Mouse (Mus musculus) neural tube, embryonic 13.5 days (tissue): ENCODE data around the gene Arhgef3. TPM values are rescaled to one million over a fixed set of nuclear protein-coding genes. Genes with fewer than 3 reads are reported as not detected.

Source experiments
- ATAC-seq: fragments of 200-750 bp; cut with Nextera tagmentation; 2 replicates; pipeline ENCODE4 v1.8.0; 2017; ENCODE audit warnings: low read depth, mild to moderate bottlenecking, moderate TSS enrichment, moderate library complexity
- H3K27ac ChIP-seq: fragments of 300-500 bp; sonication (generic); replicated peaks from 2 replicates; pipeline ENCODE4 v1.5.1; 2015; ENCODE audit warnings: moderate library complexity, mild to moderate bottlenecking, inconsistent platforms
- H3K27me3 ChIP-seq: fragments of 300-500 bp; sonication (generic); 2 replicates; pipeline ENCODE4 v1.6.1; 2015; ENCODE audit warnings: mild to moderate bottlenecking, inconsistent platforms
- H3K36me3 ChIP-seq: fragments of 300-500 bp; sonication (generic); 2 replicates; pipeline ENCODE4 v1.6.1; 2015; ENCODE audit warnings: mild to moderate bottlenecking, inconsistent platforms
- H3K4me1 ChIP-seq: fragments of 300-500 bp; sonication (generic); replicated peaks from 2 replicates; pipeline ENCODE4 v1.6.1; 2015; ENCODE audit warnings: inconsistent platforms
- H3K4me2 ChIP-seq: fragments of 300-500 bp; sonication (generic); 2 replicates; pipeline ENCODE4 v1.6.1; 2015; ENCODE audit warnings: inconsistent platforms, mild to moderate bottlenecking, moderate library complexity
- H3K4me3 ChIP-seq: fragments of 300-500 bp; sonication (generic); 2 replicates; pipeline ENCODE4 v1.5.1; 2015; ENCODE audit warnings: mild to moderate bottlenecking, inconsistent platforms
- H3K9ac ChIP-seq: fragments of 300-500 bp; sonication (generic); 2 replicates; pipeline ENCODE4 v1.6.1; 2015; ENCODE audit warnings: moderate library complexity, mild to moderate bottlenecking, inconsistent platforms
- H3K9me3 ChIP-seq: fragments of 300-500 bp; sonication (generic); 2 replicates; pipeline ENCODE4 v1.6.1; 2016; ENCODE audit warnings: inconsistent platforms
- WGBS: fragments of 180-500 bp; shearing (Covaris S2); methylation state at CpG from one replicate; pipeline ENCODE4 v1.1.7; 2015; 5-methylcytosine and 5-hydroxymethylcytosine counted together
- polyA plus RNA-seq: library from polyadenylated mRNA; unstranded; fragments of >200 nt; fragmentation: Nextera tagmentation; extraction: Ambion mirVana; gene quantifications from 2 replicates; pipeline ENCODE4 v1.2.1, GENCODE M21; 2015

Gene Arhgef3
- polyA plus RNA-seq, 1 experiment from 2014 or later, result 3.3 TPM

DNA sequence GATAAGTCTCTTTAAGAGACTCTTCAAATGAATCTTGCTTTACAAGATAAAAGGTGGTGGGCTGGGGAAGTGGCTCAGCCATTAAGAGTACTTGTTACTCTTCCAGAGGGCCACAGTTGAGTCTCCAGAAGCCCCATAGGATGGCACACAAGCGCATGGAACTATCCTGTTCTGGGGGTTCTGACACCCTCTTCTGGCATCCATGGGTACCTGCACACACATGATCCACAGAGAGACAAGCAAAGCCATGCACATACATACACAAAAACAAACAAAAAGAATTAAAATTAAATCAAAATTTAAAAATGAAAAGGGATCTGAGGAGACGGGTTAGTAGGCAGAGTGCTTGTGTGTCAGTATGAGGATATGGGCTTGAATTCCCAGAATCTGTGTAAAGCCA, 278.0 kb downstream of the Arhgef3 start:
- no peak overlapping the region for H3K27ac ChIP-seq
- no peak overlapping the region for H3K9ac ChIP-seq
- H3K4me2 ChIP-seq, result no peak overlapping the region
- WGBS, result 95% methylated on average over 2 of the region's 2 CpGs
- no peak overlapping the region for H3K4me3 ChIP-seq
- 0 out of 2 replicates have a peak, but pooled peaks cover 9% of the 10 kb centered on the region for H3K4me1 ChIP-seq
- no peaks in the 10 kb centered on the region for H3K27me3 ChIP-seq
- no peaks in the 10 kb centered on the region for H3K36me3 ChIP-seq
- H3K9me3 ChIP-seq, result no peaks in the 10 kb centered on the region
- no peak for ATAC-seq

DNA sequence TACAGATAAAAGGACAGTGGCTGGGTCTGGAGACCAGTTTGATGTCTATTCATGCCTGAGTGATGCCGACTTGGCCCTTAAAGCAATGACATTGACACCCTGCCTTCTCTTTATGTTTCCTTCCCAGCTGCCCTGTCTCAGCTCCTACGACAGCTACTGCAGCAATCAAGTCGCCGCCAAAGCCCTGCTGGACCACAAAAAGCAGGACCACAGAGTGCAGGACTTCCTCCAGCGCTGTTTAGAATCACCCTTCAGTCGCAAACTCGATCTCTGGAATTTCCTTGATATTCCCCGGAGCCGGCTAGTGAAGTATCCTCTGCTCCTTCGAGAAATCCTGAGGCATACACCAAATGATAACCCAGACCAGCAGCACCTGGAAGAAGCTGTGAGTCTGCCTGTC, 279.1 kb downstream of the Arhgef3 start:
- ATAC-seq, result no peak
- WGBS, result 69% methylated on average over 10 of the region's 10 CpGs
- Histone ChIP-seq H3K9ac (no peak overlapping the region), H3K27ac (no peak overlapping the region), H3K4me1 (0 out of 2 replicates have a peak, but pooled peaks cover 5% of the 10 kb centered on the region), H3K9me3 (no peaks in the 10 kb centered on the region), H3K36me3 (no peaks in the 10 kb centered on the region), H3K27me3 (no peaks in the 10 kb centered on the region), H3K4me3 (no peak overlapping the region), H3K4me2 (no peak overlapping the region)

DNA sequence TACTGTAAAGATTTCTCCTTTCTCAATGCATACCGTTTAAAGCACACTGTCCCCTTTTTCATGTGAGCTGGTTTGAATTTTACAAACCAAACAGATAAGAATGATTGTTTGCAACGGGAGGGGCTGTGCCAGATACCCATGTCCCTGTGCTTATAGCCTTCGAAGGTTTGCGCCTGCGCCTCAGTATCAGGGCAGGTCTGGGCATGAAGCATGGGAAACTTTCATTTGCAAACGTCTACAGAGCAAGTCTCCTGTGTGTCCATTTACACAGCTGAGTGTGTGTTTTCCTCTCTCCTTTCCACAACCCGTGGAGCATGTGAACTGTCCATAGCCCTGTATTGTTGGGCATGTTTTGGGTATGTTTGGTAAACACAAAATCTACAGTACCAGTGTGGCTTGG, 281.7 kb downstream of the Arhgef3 start:
- H3K36me3 ChIP-seq, result no peaks in the 10 kb centered on the region
- 0 out of 2 replicates have a peak, but pooled peaks cover 5% of the 10 kb centered on the region for H3K4me1 ChIP-seq
- no peak for ATAC-seq
- no peak overlapping the region for H3K4me3 ChIP-seq
- H3K27ac ChIP-seq, result no peak overlapping the region
- H3K27me3 ChIP-seq, result no peaks in the 10 kb centered on the region
- WGBS, result 82% methylated on average over 7 of the region's 7 CpGs
- H3K4me2 ChIP-seq, result no peak overlapping the region
- no peak overlapping the region for H3K9ac ChIP-seq
- no peaks in the 10 kb centered on the region for H3K9me3 ChIP-seq

DNA sequence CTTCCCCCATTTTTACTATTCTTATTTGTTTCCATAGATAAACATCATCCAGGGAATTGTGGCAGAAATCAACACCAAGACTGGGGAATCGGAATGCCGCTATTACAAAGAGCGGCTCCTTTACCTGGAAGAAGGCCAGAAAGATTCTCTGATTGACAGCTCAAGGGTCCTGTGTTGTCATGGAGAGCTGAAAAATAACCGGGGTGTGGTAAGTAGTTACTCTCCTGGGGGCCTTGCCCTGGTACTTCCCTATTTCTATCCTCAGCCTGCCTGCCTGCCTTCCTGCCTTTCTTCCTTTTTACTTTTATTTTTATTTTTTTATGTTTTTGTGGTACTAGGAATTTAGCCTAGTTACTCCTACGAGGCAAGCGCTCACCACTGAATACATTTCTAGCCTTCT, 282.8 kb downstream of the Arhgef3 start:
- Histone ChIP-seq H3K27ac (no peak overlapping the region), H3K9me3 (no peaks in the 10 kb centered on the region), H3K4me3 (no peak overlapping the region), H3K27me3 (no peaks in the 10 kb centered on the region), H3K4me2 (no peak overlapping the region), H3K9ac (no peak overlapping the region), H3K36me3 (no peaks in the 10 kb centered on the region), H3K4me1 (0 out of 2 replicates have a peak, but pooled peaks cover 5% of the 10 kb centered on the region)
- WGBS, result 83% methylated on average over 6 of the region's 6 CpGs
- ATAC-seq, result no peak

DNA sequence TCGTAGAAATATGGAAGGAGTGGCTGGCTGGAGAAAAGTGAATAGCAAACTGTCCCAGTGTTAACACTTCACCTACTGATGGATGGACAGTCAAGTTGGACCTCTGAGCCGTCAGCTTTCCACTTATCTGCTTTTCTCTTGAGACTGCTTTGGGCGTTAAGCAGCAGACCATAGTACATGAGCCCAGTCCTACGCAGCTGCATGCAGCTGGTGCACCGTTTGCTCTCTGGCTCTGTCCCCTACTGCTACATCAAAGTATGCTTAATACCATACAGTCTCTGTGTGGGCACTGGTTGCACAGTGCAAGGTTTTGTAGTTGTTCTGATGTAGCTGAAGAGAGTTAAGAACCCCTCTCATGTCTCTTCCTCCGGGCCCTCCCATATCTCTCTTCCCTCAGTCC, 285.8 kb downstream of the Arhgef3 start:
- Histone ChIP-seq H3K4me2 (no peak overlapping the region), H3K36me3 (no peaks in the 10 kb centered on the region), H3K27me3 (no peaks in the 10 kb centered on the region), H3K4me3 (no peak overlapping the region), H3K27ac (no peak overlapping the region), H3K9me3 (no peaks in the 10 kb centered on the region), H3K4me1 (0 out of 2 replicates have a peak, but pooled peaks cover 5% of the 10 kb centered on the region), H3K9ac (no peak overlapping the region)
- 90% methylated on average over 6 of the region's 6 CpGs for WGBS
- ATAC-seq, result no peak

DNA sequence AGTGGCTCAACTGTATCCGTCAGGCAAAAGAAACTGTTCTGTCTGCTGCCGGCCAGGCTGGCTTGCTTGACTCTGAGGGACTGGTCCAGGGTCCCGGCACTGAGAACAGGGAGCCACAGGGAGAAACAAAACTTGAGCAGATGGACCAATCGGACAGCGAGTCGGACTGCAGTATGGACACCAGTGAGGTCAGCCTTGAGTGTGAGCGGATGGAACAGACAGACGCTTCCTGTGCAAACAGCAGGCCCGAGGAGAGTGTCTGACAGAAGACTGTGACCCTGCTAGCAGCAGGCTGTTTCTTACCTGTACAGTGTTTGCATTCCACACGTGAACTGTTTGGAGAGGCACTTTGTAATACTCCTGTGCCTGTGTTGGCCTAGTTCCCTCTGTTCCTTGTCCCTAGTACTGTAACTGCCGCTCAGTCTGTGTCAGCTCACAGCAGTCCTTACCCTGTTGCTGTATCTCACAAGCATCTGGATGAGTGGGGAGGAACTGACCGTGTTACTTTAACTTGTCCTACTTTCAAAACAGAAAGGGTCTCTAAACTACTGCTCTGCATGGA, 287.1 kb downstream of the Arhgef3 start:
- Histone ChIP-seq H3K9me3 (no peaks in the 10 kb centered on the region), H3K4me1 (no peaks in the 10 kb centered on the region), H3K27me3 (no peaks in the 10 kb centered on the region), H3K4me2 (no peak overlapping the region), H3K4me3 (no peak overlapping the region), H3K9ac (no peak overlapping the region), H3K27ac (no peak overlapping the region), H3K36me3 (no peaks in the 10 kb centered on the region)
- WGBS, result 92% methylated on average over 12 of the region's 12 CpGs
- ATAC-seq, result no peak

DNA sequence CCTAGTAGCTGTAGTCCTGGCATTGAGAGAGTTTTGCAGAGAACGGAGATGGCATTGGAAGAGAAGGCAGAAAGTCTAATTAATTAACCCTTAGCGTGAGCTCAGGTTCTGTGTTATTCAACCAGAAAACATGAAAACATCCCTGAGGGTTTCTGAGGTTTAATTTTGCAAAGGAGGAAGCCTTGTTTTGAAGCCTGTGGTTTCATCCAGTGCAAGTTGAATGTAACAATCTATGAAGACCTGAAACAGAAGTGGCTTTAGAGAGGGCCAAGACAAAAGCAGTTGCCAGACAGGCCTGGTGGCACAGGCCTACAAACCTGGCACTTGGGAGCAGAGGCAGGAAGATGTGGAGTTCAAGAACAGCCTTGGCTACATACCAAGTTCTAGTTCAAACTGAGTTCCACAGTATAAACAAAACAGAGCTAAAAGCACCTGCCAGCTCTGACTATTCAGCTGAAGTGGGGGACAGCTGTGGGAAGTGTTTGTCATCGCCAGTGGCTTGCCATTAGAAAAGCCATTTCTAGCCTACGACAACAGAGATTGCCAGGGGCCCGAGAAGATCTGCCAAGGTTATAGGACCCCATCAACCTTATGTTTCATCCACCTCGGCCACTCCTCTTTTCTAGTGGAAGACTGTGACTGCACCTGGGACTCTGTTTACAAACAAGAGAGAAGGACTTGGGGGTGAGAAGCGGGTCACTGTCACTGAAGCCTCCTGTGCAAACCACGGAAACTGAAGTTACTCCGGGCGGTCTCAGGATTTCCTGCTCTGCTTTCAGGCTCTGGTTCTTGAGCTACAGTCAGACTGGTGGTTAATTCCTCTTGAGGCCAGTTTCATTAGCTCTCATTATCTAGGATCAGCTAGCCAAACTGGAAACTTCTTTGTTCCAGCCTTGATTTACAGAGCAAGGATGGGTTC, 287.9 kb downstream of the Arhgef3 start:
- no peaks in the 10 kb centered on the region for H3K4me1 ChIP-seq
- no peak overlapping the region for H3K4me2 ChIP-seq
- H3K9ac ChIP-seq, result no peak overlapping the region
- H3K27ac ChIP-seq, result no peak overlapping the region
- ATAC-seq, result no peak
- WGBS, result 88% methylated on average over 10 of the region's 10 CpGs
- no peak overlapping the region for H3K4me3 ChIP-seq
- no peaks in the 10 kb centered on the region for H3K27me3 ChIP-seq
- H3K9me3 ChIP-seq, result no peaks in the 10 kb centered on the region
- H3K36me3 ChIP-seq, result no peaks in the 10 kb centered on the region

DNA sequence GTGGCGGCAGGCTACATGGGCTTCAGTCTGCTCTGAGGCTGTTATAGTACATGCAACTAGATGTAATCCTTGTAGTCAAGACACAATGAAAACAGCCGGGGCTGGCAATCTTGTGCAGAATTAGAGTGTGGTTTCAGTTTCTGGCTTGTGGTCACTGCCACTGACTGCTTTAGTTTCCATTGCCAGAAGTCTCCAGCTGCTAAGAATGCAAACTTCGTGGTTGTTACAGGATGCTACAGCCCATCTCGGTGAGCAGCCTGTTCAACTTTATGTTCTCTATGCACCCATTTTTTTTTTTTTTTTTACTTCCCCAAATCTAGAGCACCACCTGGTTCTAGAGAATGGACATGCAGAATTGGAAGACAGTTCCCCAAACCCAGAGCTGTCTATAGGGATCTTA, 290.8 kb downstream of the Arhgef3 start:
- ATAC-seq, result no peak
- H3K9ac ChIP-seq, result no peak overlapping the region
- WGBS, result 90% methylated on average over 4 of the region's 4 CpGs
- no peaks in the 10 kb centered on the region for H3K27me3 ChIP-seq
- no peak overlapping the region for H3K4me2 ChIP-seq
- H3K9me3 ChIP-seq, result peaks cover 6% of the 10 kb centered on the region; the same call in 1 of the 2 replicates
- no peaks in the 10 kb centered on the region for H3K4me1 ChIP-seq
- no peaks in the 10 kb centered on the region for H3K36me3 ChIP-seq
- no peak overlapping the region for H3K4me3 ChIP-seq
- no peak overlapping the region for H3K27ac ChIP-seq

DNA sequence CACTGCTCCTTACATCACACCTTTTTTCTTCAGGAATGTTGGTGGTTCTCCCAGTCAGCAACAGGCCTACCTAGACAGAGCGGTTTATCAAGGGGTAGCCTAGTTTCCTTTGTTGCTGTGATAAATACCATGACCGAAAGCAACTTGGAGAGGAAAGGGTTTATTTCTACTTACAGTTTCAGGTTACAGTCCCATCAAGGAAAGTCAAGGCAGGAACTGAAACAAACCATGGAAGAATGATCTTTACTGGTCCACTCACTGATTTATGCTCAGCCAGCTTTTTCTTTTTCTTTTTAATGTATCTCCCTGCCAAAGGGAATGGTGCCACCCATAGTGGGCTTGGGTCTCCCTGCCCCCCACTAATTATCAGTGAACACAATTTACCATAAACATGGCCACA, 291.2 kb downstream of the Arhgef3 start:
- Histone ChIP-seq H3K4me1 (no peaks in the 10 kb centered on the region), H3K4me2 (no peak overlapping the region), H3K27me3 (no peaks in the 10 kb centered on the region), H3K4me3 (no peak overlapping the region), H3K9me3 (peaks cover 6% of the 10 kb centered on the region; the same call in 1 of the 2 replicates), H3K36me3 (no peaks in the 10 kb centered on the region), H3K9ac (no peak overlapping the region), H3K27ac (no peak overlapping the region)
- ATAC-seq, result no peak
- 98% methylated on average over 2 of the region's 2 CpGs for WGBS

DNA sequence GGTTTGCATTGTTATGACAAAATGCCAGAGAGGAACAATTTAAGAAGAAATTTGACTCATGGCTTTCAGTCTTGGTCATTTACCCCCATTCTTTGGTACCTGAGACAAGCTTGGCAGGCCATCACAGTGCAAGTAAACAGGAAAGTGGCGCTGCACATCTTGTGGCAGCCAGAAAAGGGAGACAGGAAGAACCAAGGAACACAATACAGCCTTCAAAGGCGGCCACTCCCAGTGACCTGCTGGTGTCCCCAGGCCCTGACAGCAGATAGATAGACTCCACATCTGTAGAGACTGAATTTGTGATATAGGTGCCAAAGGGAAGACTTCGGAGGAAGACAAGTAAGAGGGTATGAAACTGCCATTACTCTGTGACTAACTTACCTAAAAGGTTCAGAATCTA, 293.5 kb downstream of the Arhgef3 start:
- Histone ChIP-seq H3K4me1 (no peaks in the 10 kb centered on the region), H3K4me3 (no peak overlapping the region), H3K27ac (no peak overlapping the region), H3K27me3 (no peaks in the 10 kb centered on the region), H3K4me2 (no peak overlapping the region), H3K36me3 (no peaks in the 10 kb centered on the region), H3K9me3 (peaks cover 6% of the 10 kb centered on the region; the same call in 1 of the 2 replicates), H3K9ac (no peak overlapping the region)
- 89% methylated on average over 3 of the region's 3 CpGs for WGBS
- ATAC-seq, result no peak

DNA sequence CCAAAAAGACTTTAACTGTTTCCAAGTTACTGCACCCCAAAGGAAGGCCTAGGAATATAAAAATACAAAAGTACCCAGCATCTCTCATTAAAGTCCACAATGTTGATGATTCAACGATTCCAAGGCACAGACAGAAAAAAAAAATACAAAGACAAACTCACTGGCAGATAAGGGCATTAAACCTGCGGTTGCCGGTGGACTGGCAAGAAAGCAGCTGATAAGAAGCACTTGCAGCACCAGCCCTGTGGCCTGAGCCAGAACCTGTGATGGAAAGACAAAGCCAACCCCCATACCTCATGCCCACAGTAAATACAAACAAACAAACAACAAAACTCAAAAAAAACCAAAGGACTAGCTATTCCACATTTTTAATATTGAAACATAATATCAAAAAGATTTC, 295.0 kb downstream of the Arhgef3 start:
- no peaks in the 10 kb centered on the region for H3K36me3 ChIP-seq
- H3K27ac ChIP-seq, result no peak overlapping the region
- 99% methylated on average over 3 of the region's 3 CpGs for WGBS
- ATAC-seq, result no peak
- H3K9me3 ChIP-seq, result peaks cover 6% of the 10 kb centered on the region; the same call in 1 of the 2 replicates
- no peaks in the 10 kb centered on the region for H3K4me1 ChIP-seq
- H3K27me3 ChIP-seq, result no peaks in the 10 kb centered on the region
- no peak overlapping the region for H3K9ac ChIP-seq
- H3K4me3 ChIP-seq, result no peak overlapping the region
- H3K4me2 ChIP-seq, result no peak overlapping the region

DNA sequence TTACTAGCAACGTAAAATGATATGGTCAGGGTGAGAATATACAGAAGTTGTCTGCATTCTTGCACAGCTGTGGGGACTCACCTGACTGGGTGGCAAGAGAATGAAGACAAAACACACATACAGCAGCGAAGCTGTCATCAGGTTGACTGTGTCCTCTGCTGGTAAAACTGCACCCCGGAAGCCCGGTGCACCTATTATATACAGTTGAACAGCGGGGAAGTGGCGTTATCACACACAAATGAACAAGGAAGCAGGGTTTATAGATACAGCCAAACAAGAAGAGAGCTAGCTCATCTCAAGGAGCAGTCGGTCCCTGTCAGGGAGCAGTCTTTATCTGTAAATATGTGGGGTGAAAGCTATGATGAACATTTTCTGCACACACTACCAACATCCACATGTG, 296.8 kb downstream of the Arhgef3 start:
- ATAC-seq, result no peak
- Histone ChIP-seq H3K27ac (no peak overlapping the region), H3K4me3 (no peak overlapping the region), H3K4me1 (no peaks in the 10 kb centered on the region), H3K9me3 (peaks cover 6% of the 10 kb centered on the region; the same call in 1 of the 2 replicates), H3K4me2 (no peak overlapping the region), H3K9ac (no peak overlapping the region), H3K36me3 (no peaks in the 10 kb centered on the region), H3K27me3 (no peaks in the 10 kb centered on the region)
- 92% methylated on average over 7 of the region's 7 CpGs for WGBS
